Mouse (Mus musculus) gastrocnemius, postnatal 25 days (tissue): ENCODE measurements at regions not wholly inside any gene's neighbourhood (a gene's known extent, or its start where the extent isn't known, plus 50 kb on each side); places are given as distances from the start of the nearest gene placed in this dataset.
"Not testable (repeated sequence)": the region's sequence is repeated elsewhere in the genome, so short reads cannot be mapped to it uniquely, and the experiment has no call there.

Source experiments
- DNase-seq: peaks from one replicate; pipeline ENCODE4 v3.0.0; 2022

- DNase-seq, result no peak
Measured at GRCm38 (mm10) chr17:31732176-31732880, 54.7 kb downstream of the Cryaa start.

- DNase-seq, result no peak
Measured at GRCm38 (mm10) chr17:31734521-31734920, 56.9 kb downstream of the Cryaa start.

- peak; percentile 25 for DNase-seq
Measured at GRCm38 (mm10) chr17:31736716-31737115, 59.1 kb downstream of the Cryaa start.

- DNase-seq, result no peak
Measured at GRCm38 (mm10) chr17:31738249-31738648, 60.6 kb downstream of the Cryaa start.

- DNase-seq, result no peak
Measured at GRCm38 (mm10) chr17:31739586-31739985, 62.0 kb downstream of the Cryaa start.

- no peak for DNase-seq
Measured at GRCm38 (mm10) chr17:31740059-31740458, 62.5 kb downstream of the Cryaa start.

GRCm38 (mm10) chr17:31743656-31744055, 66.0 kb downstream of the Cryaa start:
- DNase-seq, result no peak

- peak; percentile 44 for DNase-seq
Measured at GRCm38 (mm10) chr17:31746198-31747111, 68.8 kb downstream of the Cryaa start.

- no peak for DNase-seq
Measured at GRCm38 (mm10) chr17:31747563-31747962, 70.0 kb downstream of the Cryaa start.

GRCm38 (mm10) chr17:31748158-31748557, 70.6 kb downstream of the Cryaa start:
- DNase-seq, result peak; percentile 17

- no peak for DNase-seq
Measured at GRCm38 (mm10) chr17:31748971-31749370, 71.4 kb downstream of the Cryaa start.

GRCm38 (mm10) chr17:31751262-31751661, 73.7 kb downstream of the Cryaa start:
- no peak for DNase-seq

GRCm38 (mm10) chr17:31753113-31753858, 75.7 kb downstream of the Cryaa start:
- DNase-seq, result peak; percentile 37

GRCm38 (mm10) chr17:31753859-31754229, 76.2 kb downstream of the Cryaa start:
- DNase-seq, result no peak

- DNase-seq, result no peak
Measured at GRCm38 (mm10) chr17:31760465-31760864, 82.9 kb downstream of the Cryaa start.

- DNase-seq, result no peak
Measured at GRCm38 (mm10) chr17:31763078-31763477, 85.5 kb downstream of the Cryaa start.

- peak; percentile 27 for DNase-seq
Measured at GRCm38 (mm10) chr17:31766779-31767697, 88.6 kb downstream of the Sik1 start.

- no peak for DNase-seq
Measured at GRCm38 (mm10) chr17:31772201-31772820, 83.3 kb downstream of the Sik1 start.

GRCm38 (mm10) chr17:31773882-31774281, 81.7 kb downstream of the Sik1 start:
- DNase-seq, result not testable (repeated sequence)

- no peak for DNase-seq
Measured at GRCm38 (mm10) chr17:31775037-31775436, 80.6 kb downstream of the Sik1 start.

- no peak for DNase-seq
Measured at GRCm38 (mm10) chr17:31775966-31776365, 79.6 kb downstream of the Sik1 start.
